Mouse (Mus musculus): ENCODE measurements around the gene Usp17lb.
"Not testable (repeated sequence)": the region's sequence is repeated elsewhere in the genome, so short reads cannot be mapped to it uniquely, and the experiment has no call there.

The Usp17lb gene

GRCm38 (mm10) chr7:104842503-104842902 lies at the start of gene Usp17lb:
Gene Usp17lb (minus strand): TSS chr7:104842603.
- DNase-seq (ENCODE audit: low read depth, low spot score), result no peak

GRCm38 (mm10) chr7:104877731-104878130 lies 35.3 kb upstream of the Usp17lb start, which contains the start of gene Olfr665:
Gene Olfr665 (plus strand): TSS chr7:104878031.
- DNase-seq (ENCODE audit: low read depth, low spot score), result no peak

- DNase-seq (ENCODE audit: low read depth, low spot score), result no peak
Measured at GRCm38 (mm10) chr7:104861381-104861780, 19.0 kb upstream of the Usp17lb start.

- no peak for DNase-seq (ENCODE audit: low read depth, low spot score)
Measured at GRCm38 (mm10) chr7:104857683-104858082, 15.3 kb upstream of the Usp17lb start.

- DNase-seq (ENCODE audit: low read depth, low spot score), result not testable (repeated sequence)
Measured at GRCm38 (mm10) chr7:104856709-104857108, 14.3 kb upstream of the Usp17lb start, which contains the start of gene Usp17la. Gene Usp17la (plus strand): TSS chr7:104857009.

- DNase-seq (ENCODE audit: low read depth, low spot score), result no peak
Measured at GRCm38 (mm10) chr7:104855248-104855750, 12.9 kb upstream of the Usp17lb start.

- DNase-seq (ENCODE audit: low read depth, low spot score), result not testable (repeated sequence)
Measured at GRCm38 (mm10) chr7:104851546-104851945, 9.1 kb upstream of the Usp17lb start.

- DNase-seq (ENCODE audit: low read depth, low spot score), result no peak
Measured at GRCm38 (mm10) chr7:104843731-104844287, 1.4 kb upstream of the Usp17lb start.

- DNase-seq (ENCODE audit: low read depth, low spot score), result not testable (repeated sequence)
Measured at GRCm38 (mm10) chr7:104810335-104810734, 32.1 kb downstream of the Usp17lb start.

- DNase-seq (ENCODE audit: low read depth, low spot score), result no peak
Measured at GRCm38 (mm10) chr7:104790796-104791195, 51.6 kb downstream of the Usp17lb start.

Measured in telencephalon, adult 2 months (tissue).